Mouse (Mus musculus) heart, embryonic 14.5 days (tissue): ENCODE measurements at regions not wholly inside any gene's neighbourhood (a gene's known extent, or its start where the extent isn't known, plus 50 kb on each side); places are given as distances from the start of the nearest gene placed in this dataset.

Experiments used
- ATAC-seq: fragments of 200-750 bp; cut with Nextera tagmentation; 2 replicates; pipeline ENCODE4 v1.8.0; 2017; ENCODE audit warnings: low read depth, moderate TSS enrichment; ENCODE audit not compliant: insufficient number of reproducible peaks, insufficient read depth, low FRiP score
- H3K27ac ChIP-seq, 2 experiments: fragments of 200-500 bp in 1 of 2; fragments of 300-500 bp in 1 of 2; sonication (generic) in 1 of 2; replicated peaks in 1 of 2; 2 replicates each; pipeline ENCODE4 v1.5.1; 2012 to 2014; ENCODE audit warnings: low read depth in 2 of 2, low read length in 2 of 2, control low read depth in 1 of 2, mild to moderate bottlenecking in 1 of 2, mixed read lengths in 1 of 2; ENCODE audit not compliant: control insufficient read depth in 1 of 2, insufficient read depth in 1 of 2
- H3K27me3 ChIP-seq: fragments of 300-500 bp; sonication (generic); 2 replicates; pipeline ENCODE4 v1.6.1; 2014; ENCODE audit warnings: mild to moderate bottlenecking, low read length, control low read depth; ENCODE audit not compliant: control insufficient read depth, insufficient read depth
- H3K36me3 ChIP-seq: fragments of 300-500 bp; sonication (generic); 2 replicates; pipeline ENCODE4 v1.6.1; 2014; ENCODE audit warnings: mild to moderate bottlenecking, control low read depth, low read length, mixed read lengths; ENCODE audit not compliant: control insufficient read depth, insufficient read depth
- H3K4me1 ChIP-seq, 2 experiments: fragments of 200-500 bp in 1 of 2; fragments of 300-500 bp in 1 of 2; sonication (generic) in 1 of 2; 2 replicates each; pipeline ENCODE4 v1.6.1; 2012 to 2014; ENCODE audit warnings: low read length in 2 of 2, control low read depth in 1 of 2, mixed read lengths in 1 of 2; ENCODE audit not compliant: control insufficient read depth in 2 of 2, insufficient read depth in 2 of 2
- H3K4me2 ChIP-seq: fragments of 300-500 bp; sonication (generic); 2 replicates; pipeline ENCODE4 v1.6.1; 2014; ENCODE audit warnings: mild to moderate bottlenecking, low read length
- H3K4me3 ChIP-seq, 2 experiments: fragments of 200-500 bp in 1 of 2; fragments of 300-500 bp in 1 of 2; sonication (generic) in 1 of 2; 2 replicates each; pipeline ENCODE4 v1.5.1; 2012 to 2014; ENCODE audit warnings: low read length in 2 of 2, mild to moderate bottlenecking in 2 of 2, control low read depth in 1 of 2, low read depth in 1 of 2, moderate library complexity in 1 of 2; ENCODE audit not compliant: control insufficient read depth in 1 of 2, insufficient read depth in 1 of 2
- H3K9ac ChIP-seq: fragments of 300-500 bp; sonication (generic); 2 replicates; pipeline ENCODE4 v1.6.1; 2014; ENCODE audit warnings: mild to moderate bottlenecking, low read length
- H3K9me3 ChIP-seq: fragments of 300-500 bp; sonication (generic); 2 replicates; pipeline ENCODE4 v1.6.1; 2016; ENCODE audit warnings: low read length, control low read depth; ENCODE audit not compliant: control insufficient read depth
- WGBS: fragments of 180-500 bp; shearing (Covaris S2); extraction: QIAGEN DNeasy Blood & Tissue Kit; methylation state at CpG from one replicate; pipeline ENCODE4 v1.1.7; 2014; 5-methylcytosine and 5-hydroxymethylcytosine counted together

GRCm38 (mm10) chr4:124335726-124336125 is 274.9 kb downstream of the 3100002H09Rik start:
- no peak for ATAC-seq
- no peak overlapping the region for H3K9ac ChIP-seq
- no peak overlapping the region for H3K4me3 ChIP-seq
- peaks cover 6% of the 10 kb centered on the region; the same call in 1 of the 2 replicates for H3K9me3 ChIP-seq
- no peaks in the 10 kb centered on the region for H3K27me3 ChIP-seq
- H3K36me3 ChIP-seq = no peaks in the 10 kb centered on the region
- 50% methylated on average over 2 of the region's 2 CpGs for WGBS
- no peaks in the 10 kb centered on the region for H3K4me1 ChIP-seq
- no peak overlapping the region for H3K4me2 ChIP-seq
- no peak overlapping the region for H3K27ac ChIP-seq

- Histone ChIP-seq H3K9me3 (peaks cover 6% of the 10 kb centered on the region; the same call in 1 of the 2 replicates), H3K9ac (no peak overlapping the region), H3K36me3 (no peaks in the 10 kb centered on the region), H3K4me2 (no peak overlapping the region), H3K27ac (no peak overlapping the region), H3K4me3 (no peak overlapping the region), H3K4me1 (no peaks in the 10 kb centered on the region), H3K27me3 (no peaks in the 10 kb centered on the region)
- 69% methylated on average over 2 of the region's 2 CpGs for WGBS
- no peak for ATAC-seq
Measured at GRCm38 (mm10) chr4:124332974-124333373, 277.6 kb downstream of the 3100002H09Rik start.

GRCm38 (mm10) chr4:124332416-124332815 is 278.2 kb downstream of the 3100002H09Rik start:
- H3K4me1 ChIP-seq = no peaks in the 10 kb centered on the region

GRCm38 (mm10) chr4:124329107-124329771 is 281.4 kb downstream of the 3100002H09Rik start:
- Histone ChIP-seq H3K9ac (no peak overlapping the region), H3K27ac (no peak overlapping the region), H3K36me3 (no peaks in the 10 kb centered on the region), H3K27me3 (no peaks in the 10 kb centered on the region), H3K4me3 (no peak overlapping the region), H3K4me2 (no peak overlapping the region), H3K4me1 (no peaks in the 10 kb centered on the region), H3K9me3 (no peaks in the 10 kb centered on the region)
- ATAC-seq = no peak
- 63% methylated on average over 15 of the region's 15 CpGs for WGBS

More at GRCm38 (mm10) chr4:124332416-124332815, 278.2 kb downstream of the 3100002H09Rik start:
- Histone ChIP-seq H3K9me3 (peaks cover 6% of the 10 kb centered on the region; the same call in 1 of the 2 replicates), H3K4me2 (no peak overlapping the region), H3K4me3 (no peak overlapping the region), H3K9ac (no peak overlapping the region), H3K36me3 (no peaks in the 10 kb centered on the region), H3K27me3 (no peaks in the 10 kb centered on the region), H3K27ac (no peak overlapping the region)
- 78% methylated on average over 12 of the region's 12 CpGs for WGBS
- no peak for ATAC-seq

GRCm38 (mm10) chr4:124326301-124326700 is 284.3 kb downstream of the 3100002H09Rik start:
- Histone ChIP-seq H3K9me3 (no peaks in the 10 kb centered on the region), H3K36me3 (no peaks in the 10 kb centered on the region), H3K4me2 (no peak overlapping the region), H3K4me1 (no peaks in the 10 kb centered on the region), H3K4me3 (no peak overlapping the region), H3K27ac (no peak overlapping the region), H3K27me3 (no peaks in the 10 kb centered on the region), H3K9ac (no peak overlapping the region)
- 80% methylated on average over 9 of the region's 9 CpGs for WGBS
- no peak for ATAC-seq

GRCm38 (mm10) chr4:124323589-124323988 is 287.0 kb downstream of the 3100002H09Rik start:
- no peaks in the 10 kb centered on the region for H3K36me3 ChIP-seq
- no peak overlapping the region for H3K9ac ChIP-seq
- H3K4me1 ChIP-seq = no peaks in the 10 kb centered on the region
- H3K27ac ChIP-seq = no peak overlapping the region
- WGBS = 69% methylated on average over 3 of the region's 3 CpGs
- H3K27me3 ChIP-seq = no peaks in the 10 kb centered on the region
- H3K9me3 ChIP-seq = no peaks in the 10 kb centered on the region
- no peak for ATAC-seq
- H3K4me2 ChIP-seq = no peak overlapping the region
- H3K4me3 ChIP-seq = no peak overlapping the region

GRCm38 (mm10) chr4:124321221-124321620 is 289.4 kb downstream of the 3100002H09Rik start:
- H3K4me3 ChIP-seq = no peak overlapping the region
- ATAC-seq = no peak
- no peaks in the 10 kb centered on the region for H3K9me3 ChIP-seq
- no peaks in the 10 kb centered on the region for H3K4me1 ChIP-seq
- H3K27ac ChIP-seq = no peak overlapping the region
- H3K27me3 ChIP-seq = no peaks in the 10 kb centered on the region
- no peak overlapping the region for H3K9ac ChIP-seq
- WGBS = 53% methylated on average over 7 of the region's 7 CpGs
- H3K4me2 ChIP-seq = no peak overlapping the region
- H3K36me3 ChIP-seq = no peaks in the 10 kb centered on the region

GRCm38 (mm10) chr4:124317042-124317441 is 293.6 kb downstream of the 3100002H09Rik start:
- no peak for ATAC-seq
- Histone ChIP-seq H3K4me1 (no peaks in the 10 kb centered on the region), H3K4me2 (no peak overlapping the region), H3K9me3 (no peaks in the 10 kb centered on the region), H3K27ac (no peak overlapping the region), H3K9ac (no peak overlapping the region), H3K36me3 (no peaks in the 10 kb centered on the region), H3K4me3 (no peak overlapping the region), H3K27me3 (no peaks in the 10 kb centered on the region)
- WGBS = 13% methylated on average over 4 of the region's 4 CpGs
